In genomic region chr1:182094473-182095136, GRCm38 (mm10) we compare ENCODE assay signal across 9 mouse cellular contexts. TPM values are rescaled to one million over a fixed set of nuclear protein-coding genes. Genes with fewer than 3 reads are reported as not detected.
DNase-seq lines count a peak whose midpoint lies in the region; ATAC-seq lines count a peak whose summit lies in the region.
"Had no signal": no experiment of that assay in that cellular context is flagged by ENCODE, and none has a peak within 500 bp of the region (broad histone marks: within the 10 kb centered on the region; RNA-seq: fewer than 3 reads in every experiment).

No protein-coding gene starts in this region.

- no peak for DNase-seq in hindbrain, embryonic 10.5 days (ENCODE audit: low spot score)
- no peak for DNase-seq in hindbrain, embryonic 11.5 days (ENCODE audit: low spot score)
- DNase-seq in neural tube, embryonic 10.5 days (ENCODE audit: extremely low spot score, low spot score) = no peak
- DNase-seq in right cerebral cortex, postnatal 14 days = no peak
- no peak for DNase-seq in cerebellum, adult 11-12 months

- H3K27ac ChIP-seq in hindbrain, embryonic 10.5 days = peak overlapping the region; percentile 23; the same call in 1 of the 2 replicates
- H3K27ac ChIP-seq in hindbrain, embryonic 11.5 days (ENCODE audit: low read depth, low read length) = no peak overlapping the region
- no peak overlapping the region for H3K27ac ChIP-seq in neural tube, embryonic 12.5 days
- H3K27ac ChIP-seq in intestine, embryonic 15.5 days = no peak overlapping the region
- H3K27ac ChIP-seq: macrophage had no signal

- no peak for ATAC-seq in hindbrain, embryonic 11.5 days (ENCODE audit: low FRiP score)
- ATAC-seq in neural tube, embryonic 12.5 days (ENCODE audit: low FRiP score, low read depth) = no peak; the same call in 1 of the 2 replicates
- no peak for ATAC-seq in intestine, embryonic 15.5 days

- no peaks in the 10 kb centered on the region for H3K9me3 ChIP-seq in hindbrain, embryonic 10.5 days
- no peaks in the 10 kb centered on the region for H3K9me3 ChIP-seq in hindbrain, embryonic 11.5 days (ENCODE audit: control insufficient read depth, low read length)
- no peaks in the 10 kb centered on the region for H3K9me3 ChIP-seq in neural tube, embryonic 12.5 days
- no peaks in the 10 kb centered on the region for H3K9me3 ChIP-seq in intestine, embryonic 15.5 days
- H3K9me3 ChIP-seq: G1E had no signal

- no peak overlapping the region for H3K9ac ChIP-seq in hindbrain, embryonic 11.5 days (ENCODE audit: low read depth, low read length)
- no peak overlapping the region for H3K9ac ChIP-seq in neural tube, embryonic 12.5 days
- no peak overlapping the region for H3K9ac ChIP-seq in intestine, embryonic 15.5 days

- H3K4me1 ChIP-seq in hindbrain, embryonic 10.5 days (replicated peaks) = peaks cover 48% of the 10 kb centered on the region
- H3K4me1 ChIP-seq in hindbrain, embryonic 11.5 days (replicated peaks; ENCODE audit: control insufficient read depth, insufficient read depth, low read length) = peaks cover 7% of the 10 kb centered on the region; the same call in 1 of the 2 replicates
- peaks cover 31% of the 10 kb centered on the region for H3K4me1 ChIP-seq in neural tube, embryonic 12.5 days
- H3K4me1 ChIP-seq in intestine, embryonic 15.5 days (replicated peaks) = peaks cover 28% of the 10 kb centered on the region

- no peak overlapping the region for H3K4me3 ChIP-seq in hindbrain, embryonic 10.5 days
- H3K4me3 ChIP-seq in hindbrain, embryonic 11.5 days (ENCODE audit: low read depth, low read length) = no peak overlapping the region
- no peak overlapping the region for H3K4me3 ChIP-seq in neural tube, embryonic 12.5 days
- H3K4me3 ChIP-seq in intestine, embryonic 15.5 days (replicated peaks) = no peak overlapping the region

- H3K27me3 ChIP-seq in hindbrain, embryonic 10.5 days (ENCODE audit: insufficient read depth, poor library complexity, severe bottlenecking) = no peaks in the 10 kb centered on the region
- H3K27me3 ChIP-seq in hindbrain, embryonic 11.5 days (ENCODE audit: control insufficient read depth, insufficient read depth, low read length) = no peaks in the 10 kb centered on the region
- no peaks in the 10 kb centered on the region for H3K27me3 ChIP-seq in neural tube, embryonic 12.5 days (replicated peaks)
- H3K27me3 ChIP-seq in intestine, embryonic 15.5 days (replicated peaks) = no peaks in the 10 kb centered on the region

- H3K4me2 ChIP-seq in hindbrain, embryonic 11.5 days (replicated peaks; ENCODE audit: low read depth, low read length) = no peak overlapping the region
- 0 out of 2 replicates have a peak overlapping the region, but pooled peaks have one; percentile 16 for H3K4me2 ChIP-seq in neural tube, embryonic 12.5 days (replicated peaks)
- peak overlapping the region; percentile 33; the same call in 1 of the 2 replicates for H3K4me2 ChIP-seq in intestine, embryonic 15.5 days (replicated peaks)

- no peaks in the 10 kb centered on the region for H3K36me3 ChIP-seq in hindbrain, embryonic 10.5 days
- H3K36me3 ChIP-seq in hindbrain, embryonic 11.5 days (ENCODE audit: control insufficient read depth, insufficient read depth, low read length) = no peaks in the 10 kb centered on the region
- no peaks in the 10 kb centered on the region for H3K36me3 ChIP-seq in neural tube, embryonic 12.5 days
- H3K36me3 ChIP-seq in intestine, embryonic 15.5 days = no peaks in the 10 kb centered on the region
- H3K36me3 ChIP-seq: G1E had no signal

- WGBS in hindbrain, embryonic 10.5 days = 38% methylated on average over 15 of the region's 15 CpGs
- 39% methylated on average over 15 of the region's 15 CpGs for WGBS in hindbrain, embryonic 11.5 days
- WGBS in neural tube, embryonic 12.5 days = 36% methylated on average over 15 of the region's 15 CpGs
- WGBS in intestine, embryonic 15.5 days = 34% methylated on average over 15 of the region's 15 CpGs

RNA-seq across cellular contexts. Expression of gene Srp9, which starts 29.9 kb away (rescaled TPM):
- polyA plus RNA-seq in hindbrain, embryonic 10.5 days (2016; fragmentation: Nextera tagmentation; extraction: Ambion mirVana) = 167 and 168 TPM in 2 replicates
- 179 and 180 TPM in 2 replicates for polyA plus RNA-seq in hindbrain, embryonic 11.5 days (2014; fragmentation: Nextera tagmentation; extraction: Ambion mirVana)
- polyA plus RNA-seq in neural tube, embryonic 12.5 days (2016; fragmentation: Nextera tagmentation; extraction: Ambion mirVana) = 146 and 161 TPM in 2 replicates
- polyA plus RNA-seq in intestine, embryonic 15.5 days (2015; fragmentation: Nextera tagmentation; extraction: Ambion mirVana) = 144 and 173 TPM in 2 replicates
